Mouse (Mus musculus): Measurements from ENCODE around the gene Fam166a.
"Not testable (repeated sequence)": the region's sequence is repeated elsewhere in the genome, so short reads cannot be mapped to it uniquely, and the experiment has no call there.

Gene Fam166a

GRCm38 (mm10) chr2:25242101-25242506 lies 23.6 kb downstream of the Fam166a start, which contains the start of the genes Rnf208 and Cysrt1:
Gene Rnf208, plus strand, starts transcription at chr2:25242255.
Gene Cysrt1, minus strand, starts transcription at chr2:25242452.
- DNase-seq (ENCODE audit: low spot score): no peak

GRCm38 (mm10) chr2:25243342-25243741 lies 24.8 kb downstream of the Fam166a start:
- DNase-seq (ENCODE audit: low spot score): no peak

GRCm38 (mm10) chr2:25244144-25244543 lies 25.6 kb downstream of the Fam166a start:
- no peak for DNase-seq (ENCODE audit: low spot score)

GRCm38 (mm10) chr2:25246183-25247072 lies 27.9 kb downstream of the Fam166a start, which contains the start of gene AL732309.1:
Gene AL732309.1, minus strand, starts transcription at chr2:25246863.
- no peak for DNase-seq (ENCODE audit: low spot score)

GRCm38 (mm10) chr2:25252331-25252730 lies 33.8 kb downstream of the Fam166a start:
- no peak for DNase-seq (ENCODE audit: low spot score)

GRCm38 (mm10) chr2:25255284-25255779 lies 36.8 kb downstream of the Fam166a start, which contains the start of gene Tmem203:
Gene Tmem203, plus strand, starts transcription at chr2:25255439.
- DNase-seq (ENCODE audit: low spot score): peak; percentile 91

GRCm38 (mm10) chr2:25256443-25257109 lies 38.0 kb downstream of the Fam166a start:
- peak; percentile 63 for DNase-seq (ENCODE audit: low spot score)

GRCm38 (mm10) chr2:25257250-25257649 lies 38.7 kb downstream of the Fam166a start:
- DNase-seq (ENCODE audit: low spot score): not testable (repeated sequence)

GRCm38 (mm10) chr2:25258887-25259286 lies 40.3 kb downstream of the Fam166a start:
- DNase-seq (ENCODE audit: low spot score): no peak

- no peak for DNase-seq (ENCODE audit: low spot score)
Measured at GRCm38 (mm10) chr2:25261870-25262269, 43.3 kb downstream of the Fam166a start.

GRCm38 (mm10) chr2:25262291-25262767 lies 43.8 kb downstream of the Fam166a start, which contains the start of gene Tprn:
Gene Tprn, plus strand, starts transcription at chr2:25262618.
- peak; percentile 95 for DNase-seq (ENCODE audit: low spot score)

GRCm38 (mm10) chr2:25262795-25263622 lies 44.5 kb downstream of the Fam166a start:
- DNase-seq (ENCODE audit: low spot score): no peak

- DNase-seq (ENCODE audit: low spot score): no peak
Measured at GRCm38 (mm10) chr2:25263623-25264285, 45.2 kb downstream of the Fam166a start.

- no peak for DNase-seq (ENCODE audit: low spot score)
Measured at GRCm38 (mm10) chr2:25264286-25264660, 45.7 kb downstream of the Fam166a start.

GRCm38 (mm10) chr2:25264851-25265250 lies 46.3 kb downstream of the Fam166a start:
- DNase-seq (ENCODE audit: low spot score): peak; percentile 66

- no peak for DNase-seq (ENCODE audit: low spot score)
Measured at GRCm38 (mm10) chr2:25265897-25266656, 47.5 kb downstream of the Fam166a start.

GRCm38 (mm10) chr2:25266720-25267119 lies 48.2 kb downstream of the Fam166a start:
- no peak for DNase-seq (ENCODE audit: low spot score)

GRCm38 (mm10) chr2:25267241-25267640 lies 48.7 kb downstream of the Fam166a start:
- no peak for DNase-seq (ENCODE audit: low spot score)

GRCm38 (mm10) chr2:25267746-25268309 lies 49.3 kb downstream of the Fam166a start:
- DNase-seq (ENCODE audit: low spot score): no peak

All from adipocyte (in vitro differentiated cells).